Comparison of ENCODE assay signal across 23 mouse cellular contexts in genomic region chr4:83014538-83014937, GRCm38 (mm10). TPM values are rescaled to one million over a fixed set of nuclear protein-coding genes. Genes with fewer than 3 reads are reported as not detected.
DNase-seq lines count a peak whose midpoint lies in the region; ATAC-seq and TF ChIP-seq lines count a peak whose summit lies in the region.
"Had no signal": no experiment of that assay in that cellular context is flagged by ENCODE, and none has a peak within 500 bp of the region (broad histone marks: within the 10 kb centered on the region; RNA-seq: fewer than 3 reads in every experiment).

No protein-coding gene starts in this region.

- no peak for ATAC-seq in kidney, postnatal 0 days (replicated peaks; ENCODE audit: low FRiP score, low read depth)
- ATAC-seq: activated CD4-positive, CD25-positive, alpha-beta regulatory T cell, adult 4 months; CD4-positive, CD25-positive, alpha-beta regulatory T cell, adult 4 months; Patski had no signal

- peak; percentile 52 for DNase-seq in heart, adult 11 months
- DNase-seq in heart, postnatal 10 days = no peak
- peak; percentile 68 for DNase-seq in kidney, postnatal 0 days (ENCODE audit: low spot score)
- DNase-seq in kidney, postnatal 25 days = no peak
- DNase-seq in lung, postnatal 25 days (ENCODE audit: low spot score) = peak; percentile 1
- DNase-seq in lung, adult 2 months = no peak
- DNase-seq: adrenal gland, adult 2 months; adrenal gland, adult 8-10 months; adrenal gland, postnatal 10 days; adrenal gland, postnatal 14 days; adrenal gland, postnatal 25 days; adrenal gland, postnatal 36 days; B cell, adult 2 months; cerebellum, adult 11 months; cerebellum, adult 11-12 months; cerebellum, adult 18-20 months had no signal

- no peaks in the 10 kb centered on the region for H3K9me3 ChIP-seq in kidney, postnatal 0 days (replicated peaks; ENCODE audit: low read length)

- 42% methylated on average over 2 of the region's 2 CpGs for WGBS in kidney, postnatal 0 days
- 50% methylated on average over 2 of the region's 2 CpGs for whole genome bisulfite sequencing in lung, adult 2 months

- H3K4me3 ChIP-seq in kidney, postnatal 0 days (replicated peaks; ENCODE audit: low read depth, low read length) = no peak overlapping the region
- H3K4me3 ChIP-seq in lung, adult 2 months (replicated peaks; ENCODE audit: extremely low read depth, low read depth, low read length) = no peak overlapping the region

- H3K27me3 ChIP-seq in kidney, postnatal 0 days (ENCODE audit: insufficient read depth, low read length) = no peaks in the 10 kb centered on the region
- H3K27me3 ChIP-seq: CH12.LX had no signal

- no peak overlapping the region for H3K4me2 ChIP-seq in kidney, postnatal 0 days (ENCODE audit: low read length)

- intact Hi-C loops in heart, postnatal 10 days (cut with DNase I) = no loop called here

- H3K9ac ChIP-seq in kidney, postnatal 0 days (ENCODE audit: low read depth, low read length) = no peak overlapping the region

- no peak overlapping the region for H3K27ac ChIP-seq in kidney, postnatal 0 days

- peaks cover 6% of the 10 kb centered on the region; the same call in 1 of the 2 replicates for H3K36me3 ChIP-seq in kidney, postnatal 0 days (ENCODE audit: insufficient read depth, low read length)
- H3K36me3 ChIP-seq: G1E had no signal

- TF ChIP-seq POLR2A in lung, adult 2 months (IDR thresholded peaks at IDR 0.05; ENCODE audit: borderline replicate concordance, extremely low read depth, low read depth, low read length) = no peak

- TF ChIP-seq CTCF in kidney, postnatal 0 days (IDR thresholded peaks at IDR 0.05; ENCODE audit: low read depth) = no peak
- TF ChIP-seq CTCF in lung, adult 2 months (IDR thresholded peaks at IDR 0.05; ENCODE audit: insufficient read depth, low read length) = no peak

- H3K4me1 ChIP-seq in kidney, postnatal 0 days (replicated peaks; ENCODE audit: insufficient read depth, low read length) = no peaks in the 10 kb centered on the region; the same call in 1 of the 2 replicates
- H3K4me1 ChIP-seq in lung, adult 2 months (ENCODE audit: control insufficient read depth, insufficient read depth, low read length) = no peaks in the 10 kb centered on the region

RNA-seq across cellular contexts. Expression of gene Frem1, which starts 37.6 kb away (rescaled TPM):
- total RNA-seq in heart, postnatal 10 days (2021) = 1 to 10 TPM; 2.0 TPM
- 18.7 and 19.0 TPM in 2 replicates for polyA plus RNA-seq in kidney, postnatal 0 days (2015; fragmentation: Nextera tagmentation; extraction: Ambion mirVana)
- 4.1 TPM in 2 replicates for polyA plus RNA-seq in lung, adult 2 months (2012; rRNA removed)
- total RNA-seq: CH12.LX, MEL had no signal
- polyA plus RNA-seq: activated CD4-positive, CD25-positive, alpha-beta regulatory T cell, adult 4 months; C2C12; CD4-positive, CD25-positive, alpha-beta regulatory T cell, adult 4 months had no signal

Comparison
In these comparisons a context has a peak if more than half of its experiments do, and no peak if none do; other contexts are left out.
1. DNase-seq: peak in heart, adult 11 months (single experiment), kidney, postnatal 0 days (single experiment) and lung, postnatal 25 days (single experiment); none in heart, postnatal 10 days (0 of 2), kidney, postnatal 25 days (0 of 2) and lung, adult 2 months (single experiment).